Mouse (Mus musculus) layer of hippocampus, postnatal 36 days (tissue): ENCODE measurements around the gene Axl. TPM values are rescaled to one million over a fixed set of nuclear protein-coding genes. Genes with fewer than 3 reads are reported as not detected.
"Not testable (repeated sequence)": the region's sequence is repeated elsewhere in the genome, so short reads cannot be mapped to it uniquely, and the experiment has no call there.

Source experiments
- DNase-seq, 2 experiments: peaks; one replicate each; pipeline ENCODE4 v3.0.0; 2022
- total RNA-seq, 2 experiments: library from RNA; stranded (reverse); gene quantifications; 2 replicates each; pipeline ENCODE4 v1.2.3; 2021

Axl gene
- total RNA-seq, 2 experiments from 2014 or later, result 39.8 to 42.1 TPM

DNA sequence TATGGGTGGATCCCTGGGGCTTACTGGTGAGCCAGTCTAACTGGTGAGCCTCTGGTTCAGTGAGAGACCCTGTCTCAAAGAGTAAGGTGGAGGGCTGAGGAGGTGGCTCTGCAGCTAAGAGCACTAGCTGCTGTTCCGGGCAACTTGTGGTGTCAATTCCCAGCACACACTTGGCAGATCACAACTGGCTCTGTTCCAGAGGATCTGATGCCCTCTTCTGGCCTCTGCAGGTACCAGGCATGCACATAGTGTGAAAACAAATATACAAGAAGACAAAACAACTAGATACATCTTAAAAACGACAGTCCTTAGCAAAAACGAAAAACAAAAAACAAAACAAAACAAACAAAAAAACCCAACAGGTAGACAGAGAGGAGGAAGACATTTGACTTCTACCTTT lies 5.2 kb upstream of the Axl start:
- DNase-seq, result no peak

DNA sequence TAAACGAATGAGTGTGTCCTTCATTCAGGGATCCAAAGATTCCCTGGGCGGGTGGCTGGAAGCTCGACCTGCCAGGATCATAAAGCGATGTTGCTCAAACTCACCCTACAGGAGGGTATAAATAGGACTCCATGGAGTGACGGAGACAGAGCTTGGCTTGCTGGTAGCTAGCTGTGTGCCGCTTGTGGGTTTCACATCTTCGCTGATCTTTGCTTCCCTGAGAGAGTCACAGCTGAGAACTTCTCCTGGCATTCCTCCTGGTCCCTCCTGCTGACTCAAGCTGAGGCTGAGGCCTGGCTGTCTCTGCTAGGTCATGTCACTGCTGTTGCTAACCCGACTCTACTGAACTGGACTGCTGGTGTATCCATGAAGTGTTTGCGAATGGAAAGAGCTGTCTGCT lies 4.5 kb upstream of the Axl start:
- not testable (repeated sequence) for DNase-seq

DNA sequence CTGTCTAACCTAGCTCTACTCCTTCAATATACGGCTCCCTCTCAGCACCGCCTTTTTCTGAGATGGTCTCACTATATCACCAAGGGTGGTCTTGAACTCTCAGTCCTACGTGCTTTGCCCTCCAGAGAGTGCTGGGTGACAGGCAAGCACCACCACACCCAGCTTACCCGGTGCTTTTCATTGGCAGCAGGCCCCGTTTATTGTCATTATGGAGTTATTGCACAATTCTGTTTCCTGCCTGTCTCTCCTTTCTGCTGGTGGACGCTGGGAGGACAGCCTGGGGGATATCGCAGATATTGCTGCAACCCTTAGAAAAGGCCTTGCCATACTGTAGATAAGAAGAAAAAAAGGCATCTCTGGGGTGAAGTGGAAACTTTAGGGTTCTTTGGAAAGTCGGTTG lies 2.1 kb upstream of the Axl start:
- DNase-seq, result no peak

DNA sequence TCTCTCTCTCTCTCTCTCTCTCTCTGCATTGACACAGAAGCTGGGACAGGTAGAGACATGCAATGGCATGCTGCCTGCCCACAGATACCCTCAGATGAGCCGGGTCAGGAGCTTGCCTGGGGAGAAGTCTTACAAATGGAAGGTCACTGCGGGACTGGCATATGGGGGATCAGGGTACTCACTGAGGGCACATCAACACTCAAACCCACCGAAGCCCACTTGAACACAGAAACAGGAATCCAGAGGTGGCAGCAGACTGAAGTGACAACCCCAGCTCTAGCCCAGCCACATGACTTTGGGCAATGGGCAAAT lies 580 bp upstream of the Axl start:
- no peak for DNase-seq

- no peak for DNase-seq
These were observed 867 bp downstream of the Axl start for GRCm38 (mm10) chr7:25787456-25788219.

- DNase-seq, result no peak
These were observed 1.5 kb downstream of the Axl start for GRCm38 (mm10) chr7:25786974-25787373.

- no peak for DNase-seq
These were observed 2.8 kb downstream of the Axl start for GRCm38 (mm10) chr7:25785752-25786151.

DNA sequence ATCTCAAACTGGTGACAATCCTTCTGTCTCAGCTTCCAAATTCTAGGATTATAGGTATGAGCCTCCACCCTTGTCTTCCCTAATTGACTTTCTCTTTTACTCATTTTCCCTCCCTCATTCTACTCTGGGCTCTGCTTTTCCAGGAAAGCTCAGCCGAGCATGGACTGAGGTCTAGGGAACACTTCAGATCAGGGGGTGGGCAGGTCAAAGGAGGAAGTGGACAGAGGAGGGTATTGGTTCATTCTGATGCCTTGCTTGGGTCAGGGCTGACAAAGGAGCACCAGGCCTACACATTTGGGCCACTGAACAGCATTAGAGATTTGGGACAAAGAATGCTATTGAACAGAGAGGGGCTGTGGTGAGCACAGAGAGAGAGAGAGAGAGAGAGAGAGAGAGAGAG lies 3.7 kb downstream of the Axl start:
- no peak for DNase-seq

GRCm38 (mm10) chr7:25783746-25784145 lies 4.8 kb downstream of the Axl start:
- DNase-seq, result no peak

DNA sequence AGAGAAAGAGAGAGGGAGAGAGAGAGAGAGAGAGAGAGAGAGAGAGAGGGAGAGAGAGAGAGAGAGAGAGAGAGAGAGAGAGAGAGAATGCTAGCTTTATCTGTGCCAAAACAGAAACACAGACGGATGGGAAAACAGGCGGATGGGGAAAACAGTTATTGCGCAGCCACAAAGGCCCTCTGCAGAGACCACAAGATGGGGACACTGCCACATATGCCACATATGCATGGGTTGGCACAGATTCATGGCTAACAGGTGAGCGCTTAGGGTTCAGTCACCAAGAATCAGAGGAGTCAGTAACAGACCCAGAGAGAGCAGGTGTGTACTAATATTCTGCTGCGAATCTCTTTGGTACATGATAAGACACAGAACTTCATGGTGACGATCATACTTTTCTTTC lies 5.8 kb downstream of the Axl start:
- DNase-seq, result no peak

DNA sequence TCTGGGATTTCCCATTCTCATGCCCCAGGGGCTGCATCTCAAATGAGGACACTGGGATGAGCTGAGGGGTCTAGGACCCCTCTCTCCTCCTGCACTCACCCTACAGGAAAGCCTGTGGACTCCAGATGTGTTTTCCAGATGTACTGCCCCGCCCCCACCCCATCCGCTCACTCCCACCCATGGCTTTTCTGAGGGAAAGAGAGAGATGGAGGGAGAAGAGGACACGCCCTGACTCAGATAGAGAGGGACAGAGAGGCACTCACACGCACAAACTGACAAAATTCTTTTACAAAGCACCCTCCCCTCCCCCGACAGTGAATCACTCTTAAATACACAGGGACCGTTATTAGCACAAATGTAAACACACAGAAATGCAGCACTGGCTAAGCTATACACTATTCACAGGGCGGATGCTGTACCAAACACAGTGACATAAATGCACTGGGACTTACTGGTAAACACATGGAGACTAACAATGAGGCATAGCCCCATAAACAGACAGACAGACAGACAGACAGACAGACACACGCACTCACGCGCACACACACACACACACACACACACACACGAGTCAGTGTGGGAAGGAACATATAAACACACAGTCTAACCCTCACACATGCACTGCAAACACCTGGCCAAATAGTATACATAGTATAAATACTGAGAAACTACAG lies 6.4 kb downstream of the Axl start:
- no peak for DNase-seq

DNA sequence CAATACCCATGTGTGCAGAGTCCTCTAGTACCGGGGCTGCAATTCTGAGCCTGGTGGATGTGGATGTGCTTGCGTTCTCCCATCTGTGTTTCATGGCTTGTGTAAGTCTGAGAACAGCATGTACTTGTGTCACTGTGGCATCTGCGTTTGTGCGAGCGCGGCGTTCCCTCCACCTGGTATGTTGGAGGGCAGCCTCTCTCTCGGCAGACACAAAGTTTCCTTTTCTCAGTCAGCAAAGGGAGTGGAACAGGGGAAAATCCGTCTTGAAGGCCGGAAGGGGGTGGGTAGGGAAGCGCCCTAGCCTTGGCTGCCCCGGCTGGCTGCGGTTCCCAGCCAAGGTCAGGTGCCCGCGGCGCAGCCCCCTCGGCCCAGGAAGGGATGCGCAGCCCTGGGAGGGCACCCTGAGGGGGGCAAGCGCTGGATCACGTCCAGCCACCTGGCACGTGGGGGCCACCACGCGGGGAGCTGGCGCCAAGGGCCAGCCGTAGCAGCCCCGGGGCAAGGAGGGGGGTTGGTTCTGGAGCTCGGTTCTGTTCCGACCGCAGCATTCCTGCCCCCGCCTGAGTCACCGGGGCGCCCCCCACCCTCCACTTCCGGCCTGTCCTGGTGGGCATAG lies 7.1 kb downstream of the Axl start:
- DNase-seq, result peak; percentile 78 to 80

DNA sequence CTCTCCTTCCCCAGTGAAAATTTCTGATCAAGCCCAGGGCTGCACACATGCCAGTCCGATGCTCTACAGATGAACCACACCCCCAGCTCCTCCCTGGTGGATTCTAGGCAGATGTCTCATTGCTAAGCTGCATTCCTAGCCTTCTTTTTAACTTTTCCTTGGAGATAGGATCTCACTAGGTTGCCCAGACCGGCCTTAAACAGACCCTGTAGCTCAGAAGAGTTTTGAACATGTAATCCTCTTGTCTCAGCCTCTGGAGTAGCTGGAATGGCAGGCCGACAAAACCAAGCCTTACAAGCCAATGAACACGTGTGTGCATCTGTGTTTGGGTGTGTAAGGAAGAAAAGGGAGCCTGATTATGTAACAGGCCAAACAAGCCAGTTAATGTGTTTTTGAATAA lies 7.8 kb downstream of the Axl start:
- DNase-seq, result peak in 1 of 2 experiments; percentile 19

- no peak for DNase-seq
These were observed 8.5 kb downstream of the Axl start for GRCm38 (mm10) chr7:25780021-25780420.

DNA sequence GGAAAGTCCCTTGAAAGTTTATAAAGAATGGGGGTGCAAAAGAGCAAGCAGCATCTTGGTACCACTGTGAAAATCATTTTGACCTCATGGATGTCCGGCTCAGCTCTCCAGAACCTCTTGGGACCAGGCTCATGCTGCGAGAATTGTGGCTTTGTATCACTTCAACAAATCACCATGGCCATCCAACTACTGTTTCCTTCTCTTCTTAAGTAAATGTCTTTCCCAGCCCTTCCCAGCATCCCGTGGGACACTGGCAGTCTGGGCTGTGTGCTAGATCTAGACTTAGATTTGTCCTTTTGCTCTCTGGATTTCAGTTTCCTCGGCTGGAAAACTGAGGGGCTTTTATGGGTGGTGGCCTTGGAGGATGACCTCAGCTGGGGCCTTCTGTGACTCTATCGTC lies 20.3 kb downstream of the Axl start:
- DNase-seq, result no peak

DNA sequence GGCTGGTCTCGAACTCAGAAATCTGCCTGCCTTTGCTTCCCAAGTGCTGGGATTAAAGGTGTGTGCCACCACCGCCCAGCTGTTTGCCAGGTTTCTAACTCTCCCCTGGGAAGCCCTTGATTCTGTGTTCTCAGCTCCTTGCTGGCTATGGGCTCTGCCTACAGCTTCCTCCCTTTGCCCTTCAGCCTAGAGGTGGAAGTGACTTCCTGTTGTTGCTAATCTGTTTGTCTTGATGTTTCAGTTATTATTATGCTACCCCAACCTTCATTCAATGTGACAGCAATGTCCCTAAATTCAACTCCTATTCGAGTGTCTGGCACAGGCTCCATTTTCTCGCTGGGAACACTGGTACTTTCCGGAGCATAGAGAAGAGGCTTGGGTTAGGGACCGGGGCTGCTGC lies 22.4 kb downstream of the Axl start:
- no peak for DNase-seq

DNA sequence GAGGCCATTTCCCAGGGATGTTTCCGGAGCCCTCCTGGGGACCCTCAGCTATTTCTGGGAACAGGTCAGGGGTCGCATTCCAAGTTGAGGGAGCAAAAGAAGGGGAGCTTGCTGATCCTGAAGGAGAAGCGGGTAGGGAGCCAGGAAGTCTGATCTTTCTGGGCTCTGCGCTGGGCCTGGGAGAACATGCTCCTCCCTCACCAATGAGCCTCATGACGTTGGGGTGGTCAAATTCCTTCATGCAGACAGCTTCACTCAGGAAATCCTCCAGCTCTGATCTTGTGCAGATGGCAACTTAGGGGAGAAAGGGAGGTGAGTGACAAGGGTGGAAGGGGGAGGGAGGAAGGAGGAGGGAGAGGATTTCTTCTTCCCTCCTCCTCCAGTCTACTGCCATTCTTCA lies 24.3 kb downstream of the Axl start:
- DNase-seq, result no peak

GRCm38 (mm10) chr7:25763678-25764077 lies 24.8 kb downstream of the Axl start:
- no peak for DNase-seq

DNA sequence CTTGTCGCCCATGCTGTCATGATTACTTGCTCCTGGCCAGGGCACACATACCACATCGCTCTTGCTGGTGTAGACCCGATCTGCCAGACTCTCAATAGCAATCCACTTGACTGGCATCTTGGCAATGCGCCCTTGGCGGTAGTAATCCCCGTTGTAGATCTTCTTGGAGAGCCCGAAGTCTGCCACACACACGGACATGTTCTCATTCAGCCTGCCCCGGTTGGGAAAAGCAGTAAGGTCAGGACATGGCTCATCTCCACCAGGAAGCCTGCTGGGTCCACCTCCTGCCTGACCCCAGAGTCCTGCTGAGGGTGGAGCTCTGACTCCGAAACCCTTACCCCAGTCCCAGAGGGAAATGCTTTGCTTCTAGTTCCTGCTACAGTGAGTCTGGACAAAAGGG lies 27.2 kb downstream of the Axl start:
- DNase-seq, result no peak

DNA sequence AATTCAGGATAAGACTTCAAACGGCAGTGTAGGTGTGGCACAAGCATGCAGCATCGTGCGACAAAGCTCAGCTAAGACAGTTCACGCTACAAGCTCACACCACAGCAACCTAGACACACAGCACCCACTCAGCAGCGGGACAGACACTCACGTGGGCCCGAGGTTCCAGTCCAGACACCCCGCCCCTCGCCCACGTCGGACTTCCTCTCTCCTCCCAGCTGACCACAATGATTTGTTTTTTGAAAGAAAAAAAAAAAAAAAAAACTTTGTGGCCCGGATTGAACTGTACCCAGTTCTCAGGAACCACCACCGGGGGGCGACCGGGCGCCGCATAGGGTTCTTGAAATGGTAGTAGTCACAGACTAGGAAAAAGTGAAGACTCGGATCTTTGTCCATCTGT lies 32.5 kb downstream of the Axl start:
- DNase-seq, result peak; percentile 85 to 86

- no peak for DNase-seq
These were observed 33.1 kb downstream of the Axl start for GRCm38 (mm10) chr7:25755468-25755833.

- peak; percentile 100 for DNase-seq
These were observed 33.6 kb downstream of the Axl start, which contains the start of gene Hnrnpul1 for GRCm38 (mm10) chr7:25754738-25755467. Hnrnpul1 (minus strand) TSS chr7:25754757.

- DNase-seq, result no peak
These were observed 34.1 kb downstream of the Axl start for GRCm38 (mm10) chr7:25754439-25754737.
